Mouse (Mus musculus) testis, adult 2 months (tissue): ENCODE results near the gene Rhbdf2. TPM values are rescaled to one million over a fixed set of nuclear protein-coding genes. Genes with fewer than 3 reads are reported as not detected.

Experiments
- H3K27ac ChIP-seq: fragments of 200-500 bp; 2 replicates; pipeline ENCODE4 v1.5.1; 2012; ENCODE audit warnings: low read depth, low read length; ENCODE audit not compliant: control insufficient read depth, insufficient read depth
- H3K27me3 ChIP-seq: fragments of 200-500 bp; 2 replicates; pipeline ENCODE4 v1.6.1; 2012; ENCODE audit warnings: mild to moderate bottlenecking, low read length, moderate library complexity; ENCODE audit not compliant: control insufficient read depth, insufficient read depth
- H3K36me3 ChIP-seq: fragments of 200-500 bp; 2 replicates; pipeline ENCODE4 v1.6.1; 2012; ENCODE audit warnings: mild to moderate bottlenecking, low read length; ENCODE audit not compliant: control insufficient read depth, insufficient read depth
- H3K4me1 ChIP-seq: fragments of 200-500 bp; 2 replicates; pipeline ENCODE4 v1.6.1; 2012; ENCODE audit warnings: low read length; ENCODE audit not compliant: control insufficient read depth, insufficient read depth
- H3K4me3 ChIP-seq: fragments of 200-500 bp; 2 replicates; pipeline ENCODE4 v1.5.1; 2012; ENCODE audit warnings: low read depth, mild to moderate bottlenecking, low read length, moderate library complexity, mixed read lengths; ENCODE audit not compliant: control insufficient read depth
- CTCF ChIP-seq: fragments of 200-500 bp; IDR thresholded peaks from 2 replicates; pipeline ENCODE4 v1.5.1; 2012; ENCODE audit warnings: low read depth, mild to moderate bottlenecking, inconsistent platforms, low read length, moderate library complexity; ENCODE audit not compliant: control insufficient read depth, insufficient read depth, insufficient replicate concordance
- POLR2A ChIP-seq: fragments of 200-500 bp; IDR thresholded peaks from 2 replicates; pipeline ENCODE4 v1.6.1; 2012; ENCODE audit warnings: low read depth, mild to moderate bottlenecking, inconsistent platforms, low read length, moderate library complexity; ENCODE audit not compliant: control insufficient read depth
- polyA plus RNA-seq: library from polyadenylated mRNA; depleted of rRNA; stranded (reverse); fragments of >200 nt; gene quantifications from 2 replicates; pipeline ENCODE4 v1.2.3, GENCODE M21; 2012; rRNA removed

The Rhbdf2 gene
- polyA plus RNA-seq, 1 experiment: 7.5 TPM

DNA sequence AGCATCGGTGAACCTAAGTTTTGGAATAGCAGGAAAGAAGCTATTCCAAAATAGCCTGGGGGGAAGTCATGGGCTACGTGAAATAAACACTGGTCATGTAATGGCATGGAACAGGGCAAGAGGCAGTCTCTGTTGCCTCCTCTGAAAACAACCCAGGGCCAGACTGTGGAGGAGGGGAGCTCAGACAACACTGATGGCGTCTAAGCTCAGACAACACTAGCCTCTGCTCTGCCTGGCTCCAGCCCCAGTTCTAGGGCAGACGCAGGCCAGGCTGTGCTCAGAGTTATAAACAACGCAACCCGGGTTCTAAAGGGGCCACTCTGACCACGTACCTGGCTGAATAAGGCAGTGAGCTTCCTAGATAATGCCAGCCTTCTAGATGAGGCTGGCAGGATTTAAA lies 76.1 kb downstream of the Rhbdf2 start:
- Histone ChIP-seq H3K4me1 (peaks cover 3% of the 10 kb centered on the region; the same call in 1 of the 2 replicates), H3K27ac (no peak overlapping the region)

GRCm38 (mm10) chr11:116549273-116550038 lies 77.4 kb downstream of the Rhbdf2 start:
- Histone ChIP-seq H3K36me3 (peaks cover 6% of the 10 kb centered on the region), H3K27ac (no peak overlapping the region)
- TF ChIP-seq POLR2A: no peak
- TF ChIP-seq CTCF: no peak

More for the DNA sequence above, 76.1 kb downstream of the Rhbdf2 start:
- Histone ChIP-seq H3K36me3 (peaks cover 6% of the 10 kb centered on the region), H3K4me3 (no peak overlapping the region), H3K27me3 (no peaks in the 10 kb centered on the region)
- TF ChIP-seq CTCF (no peak), POLR2A (no peak)

GRCm38 (mm10) chr11:116548780-116549179 lies 78.0 kb downstream of the Rhbdf2 start:
- Histone ChIP-seq H3K4me3 (no peak overlapping the region), H3K36me3 (peaks cover 6% of the 10 kb centered on the region), H3K27ac (no peak overlapping the region), H3K4me1 (peaks cover 3% of the 10 kb centered on the region; the same call in 1 of the 2 replicates), H3K27me3 (no peaks in the 10 kb centered on the region)
- TF ChIP-seq POLR2A (no peak; the same call in 1 of the 2 replicates), CTCF (no peak)

More at GRCm38 (mm10) chr11:116549273-116550038, 77.4 kb downstream of the Rhbdf2 start:
- no peaks in the 10 kb centered on the region for H3K27me3 ChIP-seq
- peaks cover 3% of the 10 kb centered on the region; the same call in 1 of the 2 replicates for H3K4me1 ChIP-seq
- no peak overlapping the region for H3K4me3 ChIP-seq

Other genes starting within 250 kb of the Rhbdf2 start
- gene Rnf157, start 214.0 kb downstream of the Rhbdf2 start, polyA plus RNA-seq: 7.2 and 9.6 TPM in 2 replicates
- gene Ubald2, start 192.9 kb downstream of the Rhbdf2 start, polyA plus RNA-seq: 76.4 and 88.4 TPM in 2 replicates
- gene Qrich2, start 160.8 kb downstream of the Rhbdf2 start, polyA plus RNA-seq: 469 and 538 TPM in 2 replicates
- gene Prpsap1, start 132.8 kb downstream of the Rhbdf2 start, polyA plus RNA-seq: 58.2 and 59.0 TPM in 2 replicates
- gene Sphk1, start 96.1 kb downstream of the Rhbdf2 start, polyA plus RNA-seq: 3.3 and 4.2 TPM in 2 replicates
- 31.6 and 34.8 TPM in 2 replicates for gene Ube2o, start 45.6 kb downstream of the Rhbdf2 start, polyA plus RNA-seq
- 0.23 and 0.45 TPM in 2 replicates for gene Aanat, start 40.6 kb downstream of the Rhbdf2 start, polyA plus RNA-seq
- 7.8 and 8.4 TPM in 2 replicates for gene Prcd, start 26.5 kb upstream of the Rhbdf2 start, polyA plus RNA-seq
- 3.7 and 5.5 TPM in 2 replicates for gene Cygb, start 27.3 kb upstream of the Rhbdf2 start, polyA plus RNA-seq
- gene St6galnac1, start 148.5 kb upstream of the Rhbdf2 start, polyA plus RNA-seq: 0.09 and 0.43 TPM in 2 replicates
- 8.2 and 8.9 TPM in 2 replicates for gene Mxra7, start 201.0 kb upstream of the Rhbdf2 start, polyA plus RNA-seq
- 45.5 and 61.4 TPM in 2 replicates for gene Mettl23, start 216.3 kb upstream of the Rhbdf2 start, polyA plus RNA-seq
- gene Jmjd6, start 216.4 kb upstream of the Rhbdf2 start, polyA plus RNA-seq: 66.5 and 71.1 TPM in 2 replicates
- 105 and 109 TPM in 2 replicates for gene Mfsd11, start 225.4 kb upstream of the Rhbdf2 start, polyA plus RNA-seq
- 156 and 182 TPM in 2 replicates for gene Srsf2, start 226.1 kb upstream of the Rhbdf2 start, polyA plus RNA-seq